Mouse (Mus musculus) limb, embryonic 11.5 days (tissue): Measurements from ENCODE around the gene Lhfpl2. TPM values are rescaled to one million over a fixed set of nuclear protein-coding genes. Genes with fewer than 3 reads are reported as not detected.
A peak's percentile ranks its signal among the peaks of the same experiment; 100 is the strongest.

ENCODE experiments used
- ATAC-seq: fragments of 200-750 bp; cut with Nextera tagmentation; 2 replicates; pipeline ENCODE4 v1.8.0; 2017; ENCODE audit warnings: low read depth; ENCODE audit not compliant: insufficient number of reproducible peaks, low FRiP score, low TSS enrichment
- DNase-seq: peaks from one replicate; pipeline ENCODE4 v3.0.0-alpha.2; 2015; ENCODE audit warnings: low spot score
- H3K27ac ChIP-seq: fragments of 300-500 bp; sonication (generic); replicated peaks from 2 replicates; pipeline ENCODE4 v1.5.1; 2014; ENCODE audit warnings: low read depth, mild to moderate bottlenecking, low read length
- H3K27me3 ChIP-seq: fragments of 300-500 bp; sonication (generic); 2 replicates; pipeline ENCODE4 v1.6.1; 2014; ENCODE audit warnings: mild to moderate bottlenecking, low read length, mixed read lengths; ENCODE audit not compliant: control insufficient read depth, insufficient read depth
- H3K36me3 ChIP-seq: fragments of 300-500 bp; sonication (generic); 2 replicates; pipeline ENCODE4 v1.6.1; 2014; ENCODE audit warnings: mild to moderate bottlenecking, low read length, moderate library complexity, mixed read lengths; ENCODE audit not compliant: control insufficient read depth, insufficient read depth
- H3K4me1 ChIP-seq: fragments of 300-500 bp; sonication (generic); 2 replicates; pipeline ENCODE4 v1.6.1; 2014; ENCODE audit warnings: low read length, mixed read lengths; ENCODE audit not compliant: control insufficient read depth, insufficient read depth
- H3K4me2 ChIP-seq: fragments of 300-500 bp; sonication (generic); 2 replicates; pipeline ENCODE4 v1.6.1; 2014; ENCODE audit warnings: low read depth, mild to moderate bottlenecking, moderate library complexity; ENCODE audit not compliant: severe bottlenecking
- H3K4me3 ChIP-seq: fragments of 300-500 bp; sonication (generic); 2 replicates; pipeline ENCODE4 v1.5.1; 2014; ENCODE audit warnings: low read depth, low read length
- H3K9ac ChIP-seq: fragments of 300-500 bp; sonication (generic); 2 replicates; pipeline ENCODE4 v1.6.1; 2014; ENCODE audit warnings: mild to moderate bottlenecking, low read length
- H3K9me3 ChIP-seq: fragments of 300-500 bp; sonication (generic); 2 replicates; pipeline ENCODE4 v1.6.1; 2016; ENCODE audit warnings: low read length; ENCODE audit not compliant: control insufficient read depth
- WGBS: fragments of 180-500 bp; shearing (Covaris S2); extraction: QIAGEN DNeasy Blood & Tissue Kit; methylation state at CpG from one replicate; pipeline ENCODE4 v1.1.7; 2014; 5-methylcytosine and 5-hydroxymethylcytosine counted together
- polyA plus RNA-seq: library from polyadenylated mRNA; unstranded; fragments of >200 nt; fragmentation: Nextera tagmentation; extraction: Ambion mirVana; gene quantifications from 2 replicates; pipeline ENCODE4 v1.2.1, GENCODE M21; 2014

The Lhfpl2 gene
- polyA plus RNA-seq, 1 experiment from 2014 or later, result 37.4 TPM

GRCm38 (mm10) chr13:94070927-94071326 lies 13.3 kb downstream of the Lhfpl2 start:
- no peaks in the 10 kb centered on the region for H3K36me3 ChIP-seq
- H3K4me3 ChIP-seq, result no peak overlapping the region
- no peak for DNase-seq
- H3K4me2 ChIP-seq, result no peak overlapping the region
- no peak overlapping the region for H3K27ac ChIP-seq
- ATAC-seq, result no peak
- no peaks in the 10 kb centered on the region for H3K27me3 ChIP-seq
- H3K4me1 ChIP-seq, result peaks cover 49% of the 10 kb centered on the region
- H3K9me3 ChIP-seq, result no peaks in the 10 kb centered on the region
- WGBS, result 91% methylated on average over 3 of the region's 3 CpGs
- no peak overlapping the region for H3K9ac ChIP-seq

GRCm38 (mm10) chr13:94073046-94073715 lies 15.6 kb downstream of the Lhfpl2 start:
- Histone ChIP-seq H3K4me1 (peaks cover 50% of the 10 kb centered on the region), H3K4me3 (no peak overlapping the region), H3K36me3 (no peaks in the 10 kb centered on the region), H3K4me2 (no peak overlapping the region), H3K27me3 (no peaks in the 10 kb centered on the region), H3K9ac (no peak overlapping the region), H3K27ac (no peak overlapping the region), H3K9me3 (no peaks in the 10 kb centered on the region)
- DNase-seq (no peak), ATAC-seq (no peak)
- WGBS, result 40% methylated on average over 9 of the region's 9 CpGs

- Histone ChIP-seq H3K4me2 (no peak overlapping the region), H3K27ac (no peak overlapping the region), H3K27me3 (no peaks in the 10 kb centered on the region), H3K9ac (no peak overlapping the region), H3K36me3 (no peaks in the 10 kb centered on the region), H3K4me1 (peaks cover 47% of the 10 kb centered on the region), H3K9me3 (no peaks in the 10 kb centered on the region), H3K4me3 (no peak overlapping the region)
- WGBS, result 65% methylated on average over 5 of the region's 5 CpGs
- ATAC-seq (no peak), DNase-seq (no peak)
These were observed 16.1 kb downstream of the Lhfpl2 start for GRCm38 (mm10) chr13:94073716-94074115.

- H3K27ac ChIP-seq, result no peak overlapping the region
- H3K27me3 ChIP-seq, result no peaks in the 10 kb centered on the region
- 15% methylated on average over 1 of the region's 1 CpGs for whole genome bisulfite sequencing
- no peak overlapping the region for H3K4me3 ChIP-seq
- no peaks in the 10 kb centered on the region for H3K36me3 ChIP-seq
- peaks cover 39% of the 10 kb centered on the region for H3K4me1 ChIP-seq
- no peak for DNase-seq
- H3K9ac ChIP-seq, result no peak overlapping the region
- H3K9me3 ChIP-seq, result no peaks in the 10 kb centered on the region
- no peak overlapping the region for H3K4me2 ChIP-seq
- no peak for ATAC-seq
These were observed 17.6 kb downstream of the Lhfpl2 start for GRCm38 (mm10) chr13:94075181-94075580.

GRCm38 (mm10) chr13:94077136-94078018 lies 19.8 kb downstream of the Lhfpl2 start:
- no peaks in the 10 kb centered on the region for H3K36me3 ChIP-seq
- no peak overlapping the region for H3K4me3 ChIP-seq
- no peak overlapping the region for H3K27ac ChIP-seq
- 54% methylated on average over 14 of the region's 14 CpGs for WGBS
- ATAC-seq (no peak), DNase-seq (no peak)
- H3K4me2 ChIP-seq, result no peak overlapping the region
- H3K9me3 ChIP-seq, result no peaks in the 10 kb centered on the region
- H3K4me1 ChIP-seq, result peaks cover 34% of the 10 kb centered on the region
- no peaks in the 10 kb centered on the region for H3K27me3 ChIP-seq
- H3K9ac ChIP-seq, result no peak overlapping the region

GRCm38 (mm10) chr13:94083196-94083595 lies 25.6 kb downstream of the Lhfpl2 start:
- DNase-seq (no peak), ATAC-seq (no peak)
- Histone ChIP-seq H3K4me2 (no peak overlapping the region), H3K4me1 (0 out of 2 replicates have a peak, but pooled peaks cover 5% of the 10 kb centered on the region), H3K9me3 (no peaks in the 10 kb centered on the region), H3K27me3 (no peaks in the 10 kb centered on the region), H3K36me3 (no peaks in the 10 kb centered on the region), H3K9ac (no peak overlapping the region), H3K27ac (no peak overlapping the region), H3K4me3 (no peak overlapping the region)
- WGBS, result 19% methylated on average over 8 of the region's 8 CpGs

GRCm38 (mm10) chr13:94084220-94085126 lies 26.9 kb downstream of the Lhfpl2 start:
- ATAC-seq (peak; percentile 53; the same call in 1 of the 2 replicates), DNase-seq (peak; percentile 52)
- H3K4me3 ChIP-seq, result no peak overlapping the region
- WGBS, result 47% methylated on average over 15 of the region's 15 CpGs
- H3K4me1 ChIP-seq, result 0 out of 2 replicates have a peak, but pooled peaks cover 9% of the 10 kb centered on the region
- H3K27ac ChIP-seq, result no peak overlapping the region
- H3K9me3 ChIP-seq, result no peaks in the 10 kb centered on the region
- H3K9ac ChIP-seq, result no peak overlapping the region
- no peak overlapping the region for H3K4me2 ChIP-seq
- no peaks in the 10 kb centered on the region for H3K27me3 ChIP-seq
- H3K36me3 ChIP-seq, result no peaks in the 10 kb centered on the region
